Mouse (Mus musculus): Measurements from ENCODE around the gene Cdhr3.

- TF ChIP-seq CTCF (IDR thresholded peaks at IDR 0.05; ENCODE audit: extremely low read depth, insufficient read depth, low read length) (no peak), POLR2A (IDR thresholded peaks at IDR 0.05; ENCODE audit: extremely low read depth, insufficient read depth, low read length) (no peak)
These were observed 68.2 kb downstream of the Cdhr3 start for GRCm38 (mm10) chr12:33024524-33024923.
